Mouse (Mus musculus) adrenal gland, adult (tissue): ENCODE measurements around the gene H2-M5.
"Not testable (repeated sequence)": the region's sequence is repeated elsewhere in the genome, so short reads cannot be mapped to it uniquely, and the experiment has no call there.

Source experiments
- DNase-seq, 2 experiments: peaks; one replicate each; pipeline ENCODE4 v3.0.0; 2022 to 2023; ENCODE audit warnings: low spot score in 1 of 2; ENCODE audit not compliant: inconsistent age in 2 of 2

H2-M5 gene

DNA sequence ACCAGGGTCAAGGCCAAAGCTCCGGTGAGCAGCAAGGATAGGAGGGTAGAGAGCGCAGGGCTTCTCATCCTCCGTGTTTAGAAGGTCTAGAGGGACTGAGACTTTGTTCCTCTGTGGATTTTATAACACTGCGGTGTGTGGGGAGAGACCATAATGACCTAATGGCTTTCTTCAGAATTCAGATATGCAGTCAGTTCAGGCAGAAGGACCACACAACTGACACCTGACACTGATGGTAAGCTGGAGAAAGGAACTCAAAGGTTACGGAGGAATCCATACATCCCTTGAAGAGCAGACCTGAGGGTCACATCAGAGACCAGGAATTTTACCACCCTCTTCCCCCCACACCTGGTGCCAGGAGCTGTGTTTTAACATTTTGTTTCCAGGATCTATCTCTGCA, at the start of gene H2-M5:
TSS of gene H2-M5 (minus strand) at position 101 of the 400 bp plus-strand sequence.
- no peak for DNase-seq

DNA sequence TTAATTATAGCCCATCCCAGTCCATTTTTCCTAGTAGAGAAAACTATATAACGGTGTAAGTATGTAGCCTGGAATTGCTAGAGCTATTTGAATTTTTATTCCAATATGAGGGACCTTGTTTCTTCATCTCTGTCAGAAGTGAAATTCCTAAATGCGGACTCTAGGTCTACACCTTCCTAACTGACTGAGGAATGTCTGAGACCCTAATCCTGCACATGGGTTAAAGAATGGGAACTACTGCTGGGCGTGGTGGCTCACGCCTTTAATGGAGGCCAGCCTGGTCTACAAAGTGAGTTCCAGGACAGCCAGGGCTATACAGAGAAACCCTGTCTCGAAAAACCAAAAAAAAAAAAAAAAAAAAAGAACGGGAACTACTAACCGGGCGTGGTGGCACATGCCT, 39.8 kb upstream of the H2-M5 start:
- DNase-seq, result no peak

DNA sequence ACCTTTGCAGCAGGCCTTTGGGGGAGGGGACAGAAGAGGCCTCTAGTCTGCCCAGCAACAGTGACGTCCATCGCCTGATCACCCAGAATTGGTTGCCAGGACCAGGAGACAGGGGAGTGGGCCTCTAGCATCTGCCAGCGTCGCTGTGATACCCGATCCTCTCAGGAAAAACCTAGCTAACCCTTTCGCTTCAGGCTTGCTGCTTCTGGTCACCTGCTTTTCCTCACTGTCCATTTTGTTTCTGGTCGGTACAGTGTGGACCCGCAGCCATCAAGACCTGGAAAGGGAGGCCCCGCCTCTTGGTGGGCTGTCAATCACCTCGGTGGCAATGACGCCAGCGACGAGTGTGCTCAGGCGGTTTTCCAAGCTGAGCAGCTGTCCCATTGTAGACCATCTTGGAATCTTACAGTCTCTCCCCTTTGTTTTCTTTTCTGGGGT, 39.4 kb upstream of the H2-M5 start:
- DNase-seq, result peak; percentile 88 to 96

DNA sequence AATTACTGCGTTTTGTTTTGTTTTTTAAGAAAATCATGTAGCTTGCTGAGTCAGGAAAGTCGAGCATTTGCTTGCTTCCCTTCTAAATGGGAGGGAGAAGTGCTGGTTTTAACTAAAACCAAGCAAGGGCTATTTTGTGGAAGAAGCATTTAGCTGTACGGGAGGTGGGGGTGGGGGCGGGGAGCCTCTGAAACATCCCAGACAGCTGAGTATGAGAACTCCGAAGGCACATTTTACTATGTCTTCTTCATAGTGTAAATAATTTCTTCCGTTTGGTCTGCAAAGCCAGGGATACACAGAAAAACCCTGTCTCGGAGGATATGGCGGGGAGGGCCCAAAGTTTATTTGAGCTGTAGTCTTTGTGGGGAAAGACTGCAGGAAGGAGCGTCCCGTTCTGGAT, 38.9 kb upstream of the H2-M5 start:
- no peak for DNase-seq

DNA sequence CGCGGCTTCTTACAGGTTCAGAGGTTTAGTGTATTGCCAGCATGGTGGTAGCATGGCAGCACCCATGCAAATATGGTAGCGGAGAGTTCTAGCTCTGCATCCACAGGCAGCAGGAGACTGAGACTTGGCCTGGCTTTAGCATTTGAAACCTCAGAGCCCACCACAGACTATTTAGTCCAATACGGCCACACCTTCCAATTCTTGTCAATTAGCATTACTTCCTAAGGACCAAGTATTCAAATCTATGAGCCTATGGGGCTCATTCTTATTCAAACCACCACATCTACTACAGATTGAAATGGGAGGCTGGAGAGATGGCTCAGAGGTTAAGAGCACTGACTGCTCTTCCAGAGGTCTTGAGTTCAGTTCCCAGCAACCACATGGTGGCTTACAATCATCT, 38.1 kb upstream of the H2-M5 start:
- no peak for DNase-seq

DNA sequence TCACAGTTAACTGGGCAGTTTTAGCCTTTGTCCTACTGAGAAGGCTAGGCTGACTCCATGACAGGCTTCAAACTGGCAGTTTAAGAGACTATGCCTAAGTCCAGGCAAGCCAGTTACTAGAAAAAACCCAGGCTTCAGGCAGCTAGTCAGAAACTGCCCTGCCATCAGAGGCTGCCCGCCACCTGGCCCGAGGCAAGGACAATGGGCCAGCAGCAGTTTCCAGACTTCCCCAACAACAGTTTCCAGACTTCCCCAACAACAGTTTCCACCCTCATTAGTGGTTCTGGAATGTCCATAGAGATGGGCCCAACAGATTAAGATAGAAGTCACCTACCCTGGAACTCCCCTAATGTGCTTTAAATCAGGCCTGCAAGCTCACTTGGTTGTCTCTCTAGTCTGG, 37.1 kb upstream of the H2-M5 start:
- no peak for DNase-seq

DNA sequence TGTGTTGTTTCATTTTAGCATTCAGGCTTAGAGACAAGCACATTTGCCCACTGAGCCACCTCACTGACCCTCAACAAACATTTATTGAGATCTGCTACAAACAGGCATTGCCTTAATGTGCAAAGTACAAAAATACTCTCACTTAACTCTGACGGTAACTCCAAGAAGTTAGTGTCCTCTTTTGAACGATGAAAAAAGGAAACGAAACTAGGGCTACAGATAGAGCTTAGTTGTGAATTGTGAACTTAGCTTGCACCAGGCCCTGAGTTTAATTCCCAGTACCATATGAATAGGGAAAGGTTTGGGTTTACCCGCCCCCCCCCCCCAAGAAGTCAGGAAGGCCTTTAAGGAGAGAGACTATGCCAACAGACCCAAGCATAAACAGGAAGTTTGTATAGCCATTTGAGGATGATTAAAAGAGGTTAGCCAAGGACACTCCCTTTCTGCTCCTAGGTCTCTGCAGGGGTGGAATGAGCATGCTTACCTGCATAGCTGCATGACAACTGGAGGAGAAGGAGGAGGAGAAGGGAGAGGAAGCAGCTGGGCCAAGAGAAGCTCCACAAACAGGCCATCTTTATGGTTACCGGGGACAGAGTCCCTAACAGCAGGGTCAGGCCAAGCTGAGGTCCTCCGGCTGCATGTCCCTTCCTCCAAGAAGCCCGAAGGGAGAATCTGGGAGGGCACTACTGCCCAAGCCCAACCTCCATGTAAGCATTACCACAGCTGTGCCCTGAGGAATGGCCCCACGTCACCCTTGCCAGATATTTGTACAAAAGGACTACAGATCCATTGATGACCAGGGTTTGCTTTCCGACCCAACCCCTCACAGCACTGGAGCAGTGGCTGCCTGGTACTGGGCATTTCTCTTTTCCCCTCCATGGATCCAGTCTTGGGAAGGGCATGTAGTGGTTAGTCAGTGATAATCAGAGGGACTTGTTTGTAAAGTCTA, 33.6 kb upstream of the H2-M5 start, which contains the start of gene Mog:
TSS of gene Mog (minus strand) at position 771 of the 949 bp plus-strand sequence.
- no peak for DNase-seq

DNA sequence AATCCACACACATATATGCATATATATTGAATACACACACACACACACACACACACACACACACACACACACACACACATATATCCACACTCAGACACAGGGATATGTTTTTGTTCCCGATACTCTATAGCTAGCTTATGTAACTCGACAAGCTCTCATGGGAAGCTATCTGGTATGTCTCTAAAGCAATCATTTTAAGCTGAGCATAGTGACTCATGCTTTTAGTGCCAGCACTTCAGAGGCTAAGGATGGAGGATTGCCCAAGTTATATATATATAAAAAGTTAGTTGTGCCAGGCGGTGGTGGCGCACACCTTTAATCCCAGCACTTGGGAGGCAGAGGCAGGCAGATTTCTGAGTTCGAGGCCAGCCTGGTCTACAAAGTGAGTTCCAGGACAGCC, 29.9 kb upstream of the H2-M5 start:
- DNase-seq, result not testable (repeated sequence)

DNA sequence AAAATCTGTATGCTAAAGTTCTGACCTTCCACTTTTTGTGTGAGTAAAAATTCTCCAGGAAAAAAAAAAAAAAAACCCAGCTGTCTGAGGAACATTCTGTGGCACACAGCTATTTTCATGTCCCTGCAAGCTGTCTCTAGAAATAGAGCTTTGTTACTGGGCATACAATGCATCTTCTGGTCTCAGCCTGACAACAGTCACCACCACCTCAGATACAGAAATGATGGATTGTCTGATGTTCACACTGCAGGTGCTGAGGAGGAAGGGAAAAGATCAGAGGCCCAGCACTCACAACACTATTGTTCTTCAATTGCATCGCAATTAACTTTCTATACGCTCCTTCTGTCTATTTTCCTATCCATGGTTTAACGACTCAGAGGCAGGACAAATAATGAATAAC, 29.0 kb upstream of the H2-M5 start:
- DNase-seq, result no peak

DNA sequence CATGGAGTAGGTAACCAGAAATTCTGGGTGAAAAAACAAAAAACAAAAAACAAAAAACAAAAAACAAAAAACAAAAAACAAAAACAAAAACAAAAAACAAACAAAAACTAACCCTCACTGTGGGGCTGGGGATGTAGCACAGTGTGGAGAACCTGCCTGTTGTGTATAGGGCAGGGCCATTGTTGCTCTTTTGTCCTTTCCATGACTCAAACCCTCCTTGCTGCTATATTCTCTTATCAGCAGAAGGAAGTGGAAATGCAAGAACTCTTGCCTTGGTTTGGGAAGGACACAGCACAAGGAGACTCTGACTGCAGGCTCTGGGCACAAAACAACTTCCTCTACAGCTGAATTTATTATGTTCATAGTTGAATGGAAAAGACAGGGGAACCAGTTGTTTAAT, 27.0 kb upstream of the H2-M5 start:
- DNase-seq, result no peak

DNA sequence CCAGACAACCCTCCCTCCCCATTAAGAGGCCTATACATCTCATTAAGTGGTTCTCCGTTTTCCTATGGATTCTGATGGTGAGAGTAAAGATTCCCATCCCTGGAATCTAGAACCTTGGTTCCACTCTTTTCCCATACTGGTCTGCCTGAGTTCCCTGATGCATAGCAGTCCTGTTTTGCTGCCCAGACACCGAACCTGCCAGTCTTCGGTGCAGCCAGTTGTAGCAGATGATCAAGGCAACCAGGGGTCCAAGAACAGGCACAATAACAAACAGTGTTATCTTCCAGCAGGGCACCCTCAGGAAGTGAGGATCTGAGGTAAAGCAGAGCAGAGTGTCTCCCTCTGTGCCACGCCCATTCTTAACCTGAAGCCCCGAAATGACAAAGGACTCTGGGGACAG, 22.8 kb upstream of the H2-M5 start:
- no peak for DNase-seq

DNA sequence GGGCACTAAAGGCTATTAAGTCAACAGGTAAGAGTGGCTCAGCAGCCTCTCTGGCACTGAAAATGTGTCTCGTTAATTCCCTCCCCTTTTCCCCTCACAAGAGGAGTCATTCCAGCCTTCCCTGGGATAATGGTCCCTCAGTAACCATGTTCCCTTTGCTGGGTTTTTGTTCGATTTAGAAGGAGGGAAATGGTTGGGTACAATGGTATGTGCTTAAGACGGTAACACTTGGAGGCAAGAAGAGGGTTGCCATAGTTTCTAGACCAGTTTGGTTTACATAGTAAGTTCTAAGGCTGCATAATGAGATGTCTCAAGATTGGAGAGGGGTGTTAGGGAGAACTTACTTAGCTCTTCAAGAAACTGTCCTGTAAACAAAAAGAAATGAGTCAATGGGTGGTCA, 22.4 kb upstream of the H2-M5 start:
- no peak for DNase-seq

DNA sequence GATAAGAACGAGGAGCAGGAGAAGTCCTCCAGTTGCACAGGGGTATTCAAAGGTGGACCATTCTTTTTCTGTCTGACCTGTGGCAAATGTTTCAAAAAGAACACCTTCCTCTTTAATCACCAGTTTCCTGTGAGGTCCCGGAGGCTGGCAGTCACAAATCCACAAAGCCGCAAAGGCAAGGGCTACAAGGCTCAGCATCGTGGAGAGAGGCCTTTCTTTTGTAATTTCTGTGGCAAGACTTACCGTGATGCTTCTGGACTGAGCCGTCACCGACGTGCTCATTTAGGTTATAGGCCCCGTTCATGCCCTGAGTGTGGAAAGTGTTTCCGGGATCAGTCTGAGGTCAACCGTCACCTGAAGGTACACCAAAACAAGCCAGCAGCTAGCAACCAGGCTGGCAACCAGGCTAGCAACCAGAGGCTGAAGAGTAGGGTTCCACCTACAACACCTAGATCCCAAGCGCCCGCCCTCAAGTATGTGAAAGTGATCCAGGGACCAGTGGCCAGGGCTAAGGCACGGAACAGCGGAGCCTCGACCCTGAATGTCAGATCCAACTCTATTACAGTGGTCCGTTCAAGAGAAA, 20.2 kb upstream of the H2-M5 start:
- no peak for DNase-seq

DNA sequence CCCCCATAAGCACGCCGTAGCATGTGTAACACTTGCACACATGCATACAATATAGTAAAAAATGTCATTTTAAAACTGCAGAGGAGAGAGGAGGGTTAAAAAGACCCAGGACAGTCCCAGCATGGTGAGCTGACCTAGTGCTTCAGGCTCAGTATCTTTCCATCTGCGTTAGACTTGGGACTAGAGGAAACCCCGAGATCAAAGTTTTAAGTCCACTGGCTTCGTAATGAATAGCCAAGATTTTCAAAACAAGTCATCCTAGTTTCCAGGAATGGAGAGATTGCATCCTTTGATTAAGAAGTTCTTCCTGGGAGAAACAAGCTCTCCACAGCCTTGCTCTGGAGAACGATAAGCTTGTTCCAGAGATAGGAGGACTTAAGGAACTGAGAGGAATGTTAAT, 18.8 kb upstream of the H2-M5 start:
- no peak for DNase-seq

DNA sequence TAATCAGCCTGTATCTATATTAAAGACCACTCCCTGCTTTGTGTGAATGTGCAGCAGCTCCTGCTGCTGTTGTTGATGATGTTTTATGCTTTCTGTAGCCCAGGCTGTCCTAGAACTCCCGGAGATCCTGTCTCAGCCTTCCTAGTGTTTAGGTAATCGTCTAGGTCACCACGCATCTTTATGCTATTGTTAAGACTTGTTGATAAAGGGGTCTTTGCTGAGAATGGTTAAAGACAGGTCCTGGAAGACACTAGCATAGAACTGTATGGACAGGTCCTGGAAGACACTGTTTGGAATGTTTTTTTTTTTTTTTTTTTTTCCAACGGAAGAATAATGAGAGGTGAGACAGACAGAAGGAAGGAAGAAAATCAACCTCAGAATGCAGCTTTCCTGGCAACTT, 14.0 kb upstream of the H2-M5 start:
- no peak for DNase-seq

DNA sequence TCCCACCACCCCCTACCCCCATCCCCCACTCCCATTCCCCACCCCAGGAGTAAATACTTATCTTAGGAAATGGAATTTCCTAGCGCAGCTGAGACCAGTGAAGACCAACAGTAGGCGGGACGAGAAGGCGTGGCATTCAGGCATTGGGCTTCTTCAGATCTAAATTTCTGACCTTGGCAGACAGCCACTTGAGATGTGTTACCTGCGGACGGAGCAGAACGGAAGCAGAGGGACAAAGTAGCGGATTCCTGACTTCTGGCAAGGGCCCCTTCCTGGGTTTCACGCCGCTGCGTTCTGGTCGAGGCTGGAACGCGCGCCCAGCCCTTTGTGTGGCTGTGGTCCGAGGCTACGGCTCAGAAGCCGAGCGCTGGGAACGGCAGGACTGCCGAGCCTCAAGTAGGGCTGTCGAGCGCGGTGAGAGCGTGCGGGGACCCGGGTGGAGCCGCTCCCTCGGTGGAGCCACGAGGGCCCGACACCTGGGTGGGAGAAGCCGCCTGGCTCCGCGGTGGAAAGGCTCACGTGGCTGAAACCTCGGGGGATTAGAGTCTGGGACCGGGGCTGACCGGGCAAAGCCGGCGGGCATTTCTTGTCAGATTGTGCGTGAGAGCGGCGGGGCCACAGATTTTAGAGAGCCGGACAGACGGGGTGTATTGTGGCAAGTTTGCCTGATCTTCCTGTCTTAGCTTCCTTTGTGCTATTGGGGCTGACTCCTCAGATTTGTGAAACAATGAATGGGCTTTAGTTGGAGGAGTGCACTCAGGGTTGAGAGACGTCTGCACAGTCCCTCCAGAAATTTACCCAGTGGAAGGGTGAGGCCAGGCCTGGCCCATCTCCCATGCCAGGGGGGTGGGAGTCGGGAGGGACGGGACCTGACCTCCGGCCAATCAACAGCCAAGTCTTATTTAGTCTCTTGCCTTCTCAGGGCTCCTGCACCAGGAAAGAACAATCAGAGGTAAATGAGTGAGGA, 13.3 kb upstream of the H2-M5 start:
- peak; percentile 37 to 74 for DNase-seq

DNA sequence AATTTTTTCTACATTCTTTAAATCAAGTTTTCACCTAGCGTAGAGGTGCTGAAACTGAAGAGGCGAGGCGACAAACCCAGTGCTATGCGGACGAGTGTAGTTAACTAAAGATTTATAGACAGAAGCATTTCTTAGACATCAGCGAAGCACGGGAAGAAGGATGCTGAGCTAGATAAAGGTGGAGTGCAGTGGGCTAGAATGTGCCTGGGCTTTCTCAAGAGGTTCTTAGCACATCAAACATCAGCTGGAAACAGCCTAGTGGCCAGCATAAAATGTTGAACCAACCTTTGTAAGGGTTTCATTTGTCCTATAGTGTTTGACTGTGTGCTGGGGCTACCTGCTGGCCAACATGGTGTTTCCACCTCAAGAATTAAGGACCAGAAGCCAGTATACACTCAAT, 11.5 kb upstream of the H2-M5 start, which contains the start of gene Zfp57:
TSS of gene Zfp57 (plus strand) at position 301 of the 400 bp plus-strand sequence.
- no peak for DNase-seq

DNA sequence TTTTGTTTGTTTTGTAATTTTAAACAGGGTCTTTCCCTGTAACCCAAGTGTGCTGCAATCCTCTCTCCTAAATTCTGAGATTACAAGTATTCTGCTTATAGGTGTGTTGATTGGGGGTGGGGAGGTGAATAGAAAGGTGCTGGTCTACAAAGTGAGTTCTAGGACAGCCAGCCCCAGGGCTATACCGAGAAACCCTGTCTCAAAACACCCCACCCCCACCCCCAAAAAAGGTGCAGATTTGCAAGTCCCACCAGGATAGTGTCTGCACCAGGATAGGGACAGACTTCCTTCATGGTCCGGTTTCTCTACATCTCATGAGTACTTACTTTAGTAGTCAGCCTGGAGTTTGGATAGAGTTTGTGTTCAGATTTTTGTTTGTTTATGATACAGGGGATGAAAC, 9.1 kb upstream of the H2-M5 start:
- DNase-seq, result no peak

DNA sequence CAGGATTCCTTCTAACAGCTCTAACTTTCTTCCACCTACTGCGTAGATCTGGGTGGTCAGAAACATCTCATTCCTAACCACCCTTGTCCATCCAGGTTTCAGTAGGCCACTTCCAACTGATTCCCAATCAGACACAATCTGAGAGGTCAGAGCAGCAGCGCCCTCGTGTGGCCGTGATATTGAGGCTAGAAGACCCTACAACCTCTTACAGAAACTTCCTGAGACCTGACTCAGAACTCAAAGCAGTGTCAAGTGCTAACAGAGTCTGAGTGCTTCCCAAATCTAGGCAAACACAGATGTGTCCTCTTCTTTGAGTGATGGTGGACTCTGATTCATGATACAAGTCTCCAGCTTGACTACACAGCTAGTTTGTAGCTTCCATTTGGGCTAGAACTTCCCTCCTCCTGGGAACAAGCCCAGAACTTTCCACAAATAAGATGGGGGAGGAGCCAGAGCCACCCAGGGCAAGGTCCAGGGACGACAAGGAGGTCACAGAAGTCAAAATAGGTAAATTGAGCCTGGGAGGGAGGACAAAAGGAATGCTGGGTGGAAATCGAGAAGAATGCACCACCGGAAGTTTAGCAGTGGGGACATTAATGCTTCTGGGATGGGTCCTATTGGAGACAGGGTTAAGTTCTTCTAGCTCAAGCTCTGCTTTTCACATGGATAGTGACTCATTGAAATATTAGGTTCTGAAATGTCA, 7.8 kb upstream of the H2-M5 start:
- DNase-seq, result peak; percentile 72 to 91

DNA sequence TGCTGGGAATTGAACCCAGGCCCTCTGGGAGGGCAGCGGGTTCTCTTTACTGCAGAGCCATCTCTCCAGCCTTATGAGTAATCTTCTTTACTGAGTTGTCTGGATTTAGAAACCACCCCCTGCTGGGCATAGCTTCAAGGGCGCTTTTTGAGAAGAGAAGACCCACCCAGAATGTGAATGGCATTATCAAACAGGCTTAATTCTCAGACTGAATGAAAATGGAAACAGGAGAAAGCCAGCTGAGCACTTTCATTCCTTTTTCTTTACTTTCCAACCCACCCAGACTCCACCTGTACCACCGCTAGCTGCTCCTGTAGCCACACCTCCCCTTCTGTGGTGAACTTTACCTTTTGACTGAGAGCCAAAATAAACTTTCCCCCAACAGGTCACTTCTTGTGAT, 6.1 kb upstream of the H2-M5 start:
- DNase-seq, result no peak

DNA sequence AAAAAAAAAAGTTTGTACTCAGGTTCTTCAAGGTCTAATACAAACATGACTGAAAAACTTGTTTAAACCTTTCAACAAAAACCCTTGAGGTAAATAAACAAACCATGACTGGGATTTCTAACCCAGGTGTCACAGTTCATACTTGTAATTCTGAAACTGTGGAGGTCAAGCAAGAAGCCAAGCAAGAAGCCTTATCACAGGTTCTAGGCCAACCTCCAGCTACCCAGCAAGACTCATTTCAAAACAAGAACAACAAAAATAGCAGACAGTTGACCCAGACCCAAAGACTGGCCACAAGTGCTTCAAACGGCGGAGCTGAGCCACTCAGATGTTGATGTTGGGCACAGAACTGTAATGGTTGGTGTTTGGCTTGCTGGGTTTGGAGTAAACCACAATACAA, 5.2 kb upstream of the H2-M5 start:
- DNase-seq, result no peak
